Mouse (Mus musculus) intestine, postnatal 0 days (tissue): ENCODE measurements at regions not wholly inside any gene's neighbourhood (a gene's known extent, or its start where the extent isn't known, plus 50 kb on each side); places are given as distances from the start of the nearest gene placed in this dataset.

Source experiments
- ATAC-seq: fragments of 200-750 bp; cut with Nextera tagmentation; 2 replicates; pipeline ENCODE4 v1.8.0; 2017; ENCODE audit warnings: mild to moderate bottlenecking, moderate TSS enrichment, moderate library complexity
- H3K27ac ChIP-seq: fragments of 300-500 bp; sonication (generic); 2 replicates; pipeline ENCODE4 v1.5.1; 2014; ENCODE audit warnings: mild to moderate bottlenecking, low read depth, low read length, moderate library complexity
- H3K27me3 ChIP-seq: fragments of 300-500 bp; sonication (generic); replicated peaks from 2 replicates; pipeline ENCODE4 v1.6.1; 2014; ENCODE audit warnings: low read length, mixed read lengths; ENCODE audit not compliant: control insufficient read depth, insufficient read depth
- H3K36me3 ChIP-seq: fragments of 300-500 bp; sonication (generic); 2 replicates; pipeline ENCODE4 v1.6.1; 2014; ENCODE audit warnings: mild to moderate bottlenecking, moderate library complexity; ENCODE audit not compliant: control insufficient read depth, insufficient read depth
- H3K4me1 ChIP-seq: fragments of 300-500 bp; sonication (generic); replicated peaks from 2 replicates; pipeline ENCODE4 v1.6.1; 2014; ENCODE audit warnings: antibody characterized with exemption, low read length, mixed read lengths; ENCODE audit not compliant: control insufficient read depth, insufficient read depth
- H3K4me2 ChIP-seq: fragments of 300-500 bp; sonication (generic); replicated peaks from 2 replicates; pipeline ENCODE4 v1.6.1; 2014; ENCODE audit warnings: low read depth, mild to moderate bottlenecking, moderate library complexity
- H3K4me3 ChIP-seq: fragments of 300-500 bp; sonication (generic); 2 replicates; pipeline ENCODE4 v1.5.1; 2014; ENCODE audit warnings: low read depth, low read length
- H3K9ac ChIP-seq: fragments of 300-500 bp; sonication (generic); 2 replicates; pipeline ENCODE4 v1.6.1; 2014; ENCODE audit warnings: mild to moderate bottlenecking, low read depth, low read length
- H3K9me3 ChIP-seq: fragments of 300-500 bp; sonication (generic); 2 replicates; pipeline ENCODE4 v1.6.1; 2016; ENCODE audit warnings: mixed run types; ENCODE audit not compliant: control insufficient read depth
- CTCF ChIP-seq: sonication (generic); IDR thresholded peaks from 2 replicates; pipeline ENCODE4 v1.5.1; 2016; ENCODE audit warnings: low read depth, mild to moderate bottlenecking, control low read depth, antibody characterized with exemption, moderate library complexity
- WGBS: fragments of 180-500 bp; shearing (Covaris S2); extraction: QIAGEN DNeasy Blood & Tissue Kit; methylation state at CpG from one replicate; pipeline ENCODE4 v1.1.7; 2014; 5-methylcytosine and 5-hydroxymethylcytosine counted together

- no peak for TF ChIP-seq CTCF
- WGBS = 30% methylated on average over 7 of the region's 7 CpGs
- H3K4me1 ChIP-seq = no peaks in the 10 kb centered on the region
- no peak overlapping the region for H3K4me3 ChIP-seq
- H3K36me3 ChIP-seq = no peaks in the 10 kb centered on the region
- H3K4me2 ChIP-seq = no peak overlapping the region
- no peaks in the 10 kb centered on the region for H3K9me3 ChIP-seq
- no peaks in the 10 kb centered on the region for H3K27me3 ChIP-seq
- H3K27ac ChIP-seq = no peak overlapping the region
- no peak for ATAC-seq
- H3K9ac ChIP-seq = no peak overlapping the region
These were observed 266.8 kb upstream of the Runx1 start for GRCm38 (mm10) chr16:93092796-93093195.

- no peak overlapping the region for H3K4me2 ChIP-seq
- ATAC-seq = no peak
- H3K4me1 ChIP-seq = no peaks in the 10 kb centered on the region
- H3K4me3 ChIP-seq = no peak overlapping the region
- H3K27ac ChIP-seq = no peak overlapping the region
- H3K9ac ChIP-seq = no peak overlapping the region
- no peak for TF ChIP-seq CTCF
- WGBS = 66% methylated on average over 10 of the region's 10 CpGs
- H3K9me3 ChIP-seq = no peaks in the 10 kb centered on the region
- no peaks in the 10 kb centered on the region for H3K27me3 ChIP-seq
- H3K36me3 ChIP-seq = no peaks in the 10 kb centered on the region
These were observed 259.4 kb upstream of the Runx1 start for GRCm38 (mm10) chr16:93085227-93085883.

- WGBS = 76% methylated on average over 2 of the region's 2 CpGs
- H3K27me3 ChIP-seq = no peaks in the 10 kb centered on the region
- H3K36me3 ChIP-seq = no peaks in the 10 kb centered on the region
- no peak for TF ChIP-seq CTCF
- H3K9ac ChIP-seq = no peak overlapping the region
- H3K4me1 ChIP-seq = 0 out of 2 replicates have a peak, but pooled peaks cover 3% of the 10 kb centered on the region
- H3K9me3 ChIP-seq = no peaks in the 10 kb centered on the region
- H3K27ac ChIP-seq = no peak overlapping the region
- no peak overlapping the region for H3K4me3 ChIP-seq
- no peak overlapping the region for H3K4me2 ChIP-seq
- no peak for ATAC-seq
These were observed 257.8 kb upstream of the Runx1 start for GRCm38 (mm10) chr16:93083756-93084155.

- WGBS = 38% methylated on average over 1 of the region's 1 CpGs
- Histone ChIP-seq H3K36me3 (no peaks in the 10 kb centered on the region), H3K9me3 (no peaks in the 10 kb centered on the region), H3K4me3 (no peak overlapping the region), H3K27me3 (no peaks in the 10 kb centered on the region), H3K4me2 (no peak overlapping the region), H3K4me1 (0 out of 2 replicates have a peak, but pooled peaks cover 3% of the 10 kb centered on the region), H3K27ac (no peak overlapping the region), H3K9ac (no peak overlapping the region)
- TF ChIP-seq CTCF = no peak
- ATAC-seq = no peak
These were observed 257.2 kb upstream of the Runx1 start for GRCm38 (mm10) chr16:93083142-93083541.

- Histone ChIP-seq H3K9ac (no peak overlapping the region), H3K27ac (no peak overlapping the region), H3K36me3 (no peaks in the 10 kb centered on the region), H3K27me3 (no peaks in the 10 kb centered on the region), H3K4me3 (no peak overlapping the region), H3K9me3 (no peaks in the 10 kb centered on the region), H3K4me2 (no peak overlapping the region), H3K4me1 (0 out of 2 replicates have a peak, but pooled peaks cover 3% of the 10 kb centered on the region)
- TF ChIP-seq CTCF = no peak
- no peak for ATAC-seq
- 83% methylated on average over 2 of the region's 2 CpGs for WGBS
These were observed 255.6 kb upstream of the Runx1 start for GRCm38 (mm10) chr16:93081533-93081932.

GRCm38 (mm10) chr16:93079660-93080390 is 253.9 kb upstream of the Runx1 start:
- WGBS = 42% methylated on average over 17 of the region's 17 CpGs
- no peaks in the 10 kb centered on the region for H3K9me3 ChIP-seq
- H3K27ac ChIP-seq = no peak overlapping the region
- ATAC-seq = no peak
- TF ChIP-seq CTCF = no peak
- no peaks in the 10 kb centered on the region for H3K36me3 ChIP-seq
- H3K9ac ChIP-seq = no peak overlapping the region
- 0 out of 2 replicates have a peak, but pooled peaks cover 3% of the 10 kb centered on the region for H3K4me1 ChIP-seq
- H3K4me2 ChIP-seq = peak overlapping the region; percentile 3
- no peak overlapping the region for H3K4me3 ChIP-seq
- no peaks in the 10 kb centered on the region for H3K27me3 ChIP-seq
